Mouse (Mus musculus): ENCODE measurements around the gene Gm28308. TPM values are rescaled to one million over a fixed set of nuclear protein-coding genes. Genes with fewer than 3 reads are reported as not detected.
A peak's percentile ranks its signal among the peaks of the same experiment; 100 is the strongest.

Gm28308 gene
- polyA plus RNA-seq, 1 experiment from 2014 or later: not detected

GRCm38 (mm10) chr6:52165441-52166370 lies 47.4 kb downstream of the Gm28308 start:
- Histone ChIP-seq H3K4me2 (ENCODE audit: low read depth, low read length) (peak overlapping the region; percentile 45), H3K27me3 (ENCODE audit: control insufficient read depth, insufficient read depth, low read length) (peaks cover 78% of the 10 kb centered on the region), H3K4me1 (ENCODE audit: control insufficient read depth, insufficient read depth, low read length) (no peaks in the 10 kb centered on the region), H3K9me3 (replicated peaks; ENCODE audit: control insufficient read depth, low read length) (no peaks in the 10 kb centered on the region), H3K9ac (ENCODE audit: low read length) (peak overlapping the region; percentile 18; the same call in 1 of the 2 replicates), H3K27ac (ENCODE audit: low read length) (peak overlapping the region; percentile 47), H3K36me3 (ENCODE audit: control insufficient read depth, insufficient read depth) (no peaks in the 10 kb centered on the region), H3K4me3 (ENCODE audit: low read length) (peak overlapping the region; percentile 35)
- 4% methylated on average over 28 of the region's 28 CpGs for WGBS
- no peak for ATAC-seq (replicated peaks; ENCODE audit: extremely low read depth, insufficient read depth, low FRiP score)

- no peak for ATAC-seq (replicated peaks; ENCODE audit: extremely low read depth, insufficient read depth, low FRiP score)
- peak within 1 kb of the TSS; percentile 62 for H3K9ac ChIP-seq (ENCODE audit: low read length)
- peaks cover 76% of the 10 kb centered on the region for H3K27me3 ChIP-seq (ENCODE audit: control insufficient read depth, insufficient read depth, low read length)
- H3K4me3 ChIP-seq (ENCODE audit: low read length): peak within 1 kb of the TSS; percentile 45
- H3K36me3 ChIP-seq (ENCODE audit: control insufficient read depth, insufficient read depth): no peaks in the 10 kb centered on the region
- H3K27ac ChIP-seq (ENCODE audit: low read length): peak within 1 kb of the TSS; percentile 61
- H3K4me1 ChIP-seq (ENCODE audit: control insufficient read depth, insufficient read depth, low read length): 0 out of 2 replicates have a peak, but pooled peaks cover 2% of the 10 kb centered on the region
- H3K9me3 ChIP-seq (replicated peaks; ENCODE audit: control insufficient read depth, low read length): no peaks in the 10 kb centered on the region
- peak within 1 kb of the TSS; percentile 45 for H3K4me2 ChIP-seq (ENCODE audit: low read depth, low read length)
- 2% methylated on average over 25 of the region's 25 CpGs for WGBS
Observed at GRCm38 (mm10) chr6:52164626-52165440, 48.3 kb downstream of the Gm28308 start, which contains the start of gene Hoxa2. Hoxa2 (minus strand) TSS chr6:52164831.

GRCm38 (mm10) chr6:52164051-52164625 lies 49.0 kb downstream of the Gm28308 start:
- H3K4me1 ChIP-seq (ENCODE audit: control insufficient read depth, insufficient read depth, low read length): peaks cover 4% of the 10 kb centered on the region; the same call in 1 of the 2 replicates
- H3K4me2 ChIP-seq (ENCODE audit: low read depth, low read length): peak overlapping the region; percentile 45
- H3K36me3 ChIP-seq (ENCODE audit: control insufficient read depth, insufficient read depth): no peaks in the 10 kb centered on the region
- H3K27ac ChIP-seq (ENCODE audit: low read length): peak overlapping the region; percentile 58
- no peak for ATAC-seq (replicated peaks; ENCODE audit: extremely low read depth, insufficient read depth, low FRiP score)
- H3K9ac ChIP-seq (ENCODE audit: low read length): peak overlapping the region; percentile 62
- no peaks in the 10 kb centered on the region for H3K9me3 ChIP-seq (replicated peaks; ENCODE audit: control insufficient read depth, low read length)
- H3K27me3 ChIP-seq (ENCODE audit: control insufficient read depth, insufficient read depth, low read length): peaks cover 76% of the 10 kb centered on the region
- H3K4me3 ChIP-seq (ENCODE audit: low read length): peak overlapping the region; percentile 45
- 2% methylated on average over 39 of the region's 39 CpGs for WGBS

- peak overlapping the region; percentile 45 for H3K4me3 ChIP-seq (ENCODE audit: low read length)
- peak overlapping the region; percentile 61 for H3K27ac ChIP-seq (ENCODE audit: low read length)
- ATAC-seq (replicated peaks; ENCODE audit: extremely low read depth, insufficient read depth, low FRiP score): no peak
- H3K27me3 ChIP-seq (ENCODE audit: control insufficient read depth, insufficient read depth, low read length): peaks cover 79% of the 10 kb centered on the region
- peak overlapping the region; percentile 36 for H3K4me2 ChIP-seq (ENCODE audit: low read depth, low read length)
- peak overlapping the region; percentile 44; the same call in 1 of the 2 replicates for H3K9ac ChIP-seq (ENCODE audit: low read length)
- peaks cover 7% of the 10 kb centered on the region; the same call in 1 of the 2 replicates for H3K4me1 ChIP-seq (ENCODE audit: control insufficient read depth, insufficient read depth, low read length)
- WGBS: 10% methylated on average over 17 of the region's 17 CpGs
- H3K9me3 ChIP-seq (replicated peaks; ENCODE audit: control insufficient read depth, low read length): no peaks in the 10 kb centered on the region
- H3K36me3 ChIP-seq (ENCODE audit: control insufficient read depth, insufficient read depth): no peaks in the 10 kb centered on the region
Observed at GRCm38 (mm10) chr6:52163366-52164031, 49.6 kb downstream of the Gm28308 start.

GRCm38 (mm10) chr6:52162611-52163365 lies 50.4 kb downstream of the Gm28308 start:
- no peaks in the 10 kb centered on the region for H3K36me3 ChIP-seq (ENCODE audit: control insufficient read depth, insufficient read depth)
- H3K9me3 ChIP-seq (replicated peaks; ENCODE audit: control insufficient read depth, low read length): no peaks in the 10 kb centered on the region
- peaks cover 10% of the 10 kb centered on the region for H3K4me1 ChIP-seq (ENCODE audit: control insufficient read depth, insufficient read depth, low read length)
- peak overlapping the region; percentile 61 for H3K27ac ChIP-seq (ENCODE audit: low read length)
- no peak for ATAC-seq (replicated peaks; ENCODE audit: extremely low read depth, insufficient read depth, low FRiP score)
- peaks cover 79% of the 10 kb centered on the region for H3K27me3 ChIP-seq (ENCODE audit: control insufficient read depth, insufficient read depth, low read length)
- peak overlapping the region; percentile 45 for H3K4me3 ChIP-seq (ENCODE audit: low read length)
- H3K9ac ChIP-seq (ENCODE audit: low read length): peak overlapping the region; percentile 20; the same call in 1 of the 2 replicates
- H3K4me2 ChIP-seq (ENCODE audit: low read depth, low read length): peak overlapping the region; percentile 36
- WGBS: 16% methylated on average over 14 of the region's 14 CpGs

- Histone ChIP-seq H3K36me3 (ENCODE audit: control insufficient read depth, insufficient read depth) (no peaks in the 10 kb centered on the region), H3K9me3 (replicated peaks; ENCODE audit: control insufficient read depth, low read length) (no peaks in the 10 kb centered on the region), H3K9ac (ENCODE audit: low read length) (no peak overlapping the region), H3K27ac (ENCODE audit: low read length) (no peak overlapping the region), H3K4me1 (ENCODE audit: control insufficient read depth, insufficient read depth, low read length) (peaks cover 10% of the 10 kb centered on the region), H3K4me2 (ENCODE audit: low read depth, low read length) (peak overlapping the region; percentile 38; the same call in 1 of the 2 replicates), H3K4me3 (ENCODE audit: low read length) (no peak overlapping the region), H3K27me3 (ENCODE audit: control insufficient read depth, insufficient read depth, low read length) (peaks cover 80% of the 10 kb centered on the region)
- 36% methylated on average over 1 of the region's 1 CpGs for WGBS
- no peak for ATAC-seq (replicated peaks; ENCODE audit: extremely low read depth, insufficient read depth, low FRiP score)
Observed at GRCm38 (mm10) chr6:52162093-52162380, 51.1 kb downstream of the Gm28308 start.

- Histone ChIP-seq H3K4me3 (ENCODE audit: low read length) (peak overlapping the region; percentile 8), H3K4me2 (ENCODE audit: low read depth, low read length) (peak overlapping the region; percentile 76; the same call in 1 of the 2 replicates), H3K9ac (ENCODE audit: low read length) (no peak overlapping the region), H3K27ac (ENCODE audit: low read length) (peak overlapping the region; percentile 47; the same call in 1 of the 2 replicates), H3K36me3 (ENCODE audit: control insufficient read depth, insufficient read depth) (no peaks in the 10 kb centered on the region), H3K27me3 (ENCODE audit: control insufficient read depth, insufficient read depth, low read length) (peaks cover 81% of the 10 kb centered on the region), H3K4me1 (ENCODE audit: control insufficient read depth, insufficient read depth, low read length) (peaks cover 10% of the 10 kb centered on the region), H3K9me3 (replicated peaks; ENCODE audit: control insufficient read depth, low read length) (no peaks in the 10 kb centered on the region)
- no peak for ATAC-seq (replicated peaks; ENCODE audit: extremely low read depth, insufficient read depth, low FRiP score)
- WGBS: 18% methylated on average over 8 of the region's 8 CpGs
Observed at GRCm38 (mm10) chr6:52161336-52162092, 51.6 kb downstream of the Gm28308 start.

All from heart, embryonic 16.5 days (tissue).